9 mouse cellular contexts compared by ENCODE assay signal in genomic region chr3:88591950-88592731, GRCm38 (mm10). TPM values are rescaled to one million over a fixed set of nuclear protein-coding genes. Genes with fewer than 3 reads are reported as not detected.
DNase-seq lines count a peak whose midpoint lies in the region; ATAC-seq lines count a peak whose summit lies in the region.
"Had no signal": no experiment of that assay in that cellular context is flagged by ENCODE, and none has a peak within 500 bp of the region (broad histone marks: within the 10 kb centered on the region; RNA-seq: fewer than 3 reads in every experiment).

No protein-coding gene starts in this region.

- DNase-seq in frontal cortex, postnatal 36 days (ENCODE audit: low spot score in 2 of 2) = peak; percentile 8 to 50
- no peak for DNase-seq in frontal cortex, postnatal 10 days (ENCODE audit: low spot score in 2 of 2)
- peak; percentile 85 for DNase-seq in CD4-positive, CD25-positive, alpha-beta regulatory T cell, adult 2 months (ENCODE audit: low read depth, low spot score)
- peak; percentile 82 for DNase-seq in c-Kit-positive CD71-positive TER-119-positive erythroid progenitor cells, embryonic 14.5 days (ENCODE audit: low spot score)
- DNase-seq in heart, adult 8-10 months (ENCODE audit: low spot score) = peak; percentile 78
- DNase-seq in kidney, postnatal 10 days = peak; percentile 57
- peak; percentile 82 for DNase-seq in thymus, postnatal 0 days (ENCODE audit: low spot score)

- peak; percentile 73 for ATAC-seq in megakaryocyte, adult 5-6 weeks (ENCODE audit: poor library complexity, severe bottlenecking)

RNA-seq across cellular contexts. Expression of gene Arhgef2, which starts 13.6 kb away (rescaled TPM):
- total RNA-seq in heart, adult 8-10 months (2022) = 10 to 100 TPM; 38.8 to 45.9 (median 41.4) TPM
- 71.1 and 85.9 TPM in 2 replicates for total RNA-seq in megakaryocyte, adult 5-6 weeks (2015)
- total RNA-seq in megakaryocyte, adult 5-6 weeks (2017) = 49.6 and 73.1 TPM in 2 replicates
- 64.2 and 94.5 TPM in 2 replicates for polyA plus RNA-seq in thymus, postnatal 0 days (2015; fragmentation: Nextera tagmentation; extraction: Ambion mirVana)

RNA-seq across cellular contexts. Expression of gene Ssr2, which starts 16.5 kb away (rescaled TPM):
- 10 to 100 TPM; 60.4 to 67.0 (median 64.4) TPM for total RNA-seq in heart, adult 8-10 months (2022)
- 207 and 216 TPM in 2 replicates for total RNA-seq in megakaryocyte, adult 5-6 weeks (2015)
- 93.2 and 107 TPM in 2 replicates for total RNA-seq in megakaryocyte, adult 5-6 weeks (2017)
- 206 and 212 TPM in 2 replicates for polyA plus RNA-seq in thymus, postnatal 0 days (2015; fragmentation: Nextera tagmentation; extraction: Ambion mirVana)

RNA-seq across cellular contexts. Expression of gene Ubqln4, which starts 38.6 kb away (rescaled TPM):
- total RNA-seq in heart, adult 8-10 months (2022) = 10 to 100 TPM; 68.8 to 90.5 (median 77.6) TPM
- 10.5 and 14.5 TPM in 2 replicates for total RNA-seq in megakaryocyte, adult 5-6 weeks (2015)
- 15.9 and 16.4 TPM in 2 replicates for total RNA-seq in megakaryocyte, adult 5-6 weeks (2017)
- polyA plus RNA-seq in thymus, postnatal 0 days (2015; fragmentation: Nextera tagmentation; extraction: Ambion mirVana) = 14.6 and 16.2 TPM in 2 replicates

RNA-seq across cellular contexts. Expression of gene Lamtor2, which starts 39.3 kb away (rescaled TPM):
- 100 to 1,000 TPM; 104 to 116 (median 107) TPM for total RNA-seq in heart, adult 8-10 months (2022)
- total RNA-seq in megakaryocyte, adult 5-6 weeks (2015) = 31.3 TPM in 2 replicates
- total RNA-seq in megakaryocyte, adult 5-6 weeks (2017) = 57.8 and 73.4 TPM in 2 replicates
- polyA plus RNA-seq in thymus, postnatal 0 days (2015; fragmentation: Nextera tagmentation; extraction: Ambion mirVana) = 150 and 153 TPM in 2 replicates

RNA-seq across cellular contexts. Expression of gene Rab25, which starts 44.0 kb away (rescaled TPM):
- not detected for total RNA-seq in heart, adult 8-10 months (2022)
- total RNA-seq in megakaryocyte, adult 5-6 weeks (2015) = not detected in 2 replicates
- not detected in 2 replicates for total RNA-seq in megakaryocyte, adult 5-6 weeks (2017)
- 2.7 and 3.5 TPM in 2 replicates for polyA plus RNA-seq in thymus, postnatal 0 days (2015; fragmentation: Nextera tagmentation; extraction: Ambion mirVana)
- total RNA-seq: adrenal gland, adult 18-20 months had no signal

Comparison
In these comparisons a context has a peak if more than half of its experiments do, and no peak if none do; other contexts are left out.
1. DNase-seq: peak in frontal cortex, postnatal 36 days (2 of 2), CD4-positive, CD25-positive, alpha-beta regulatory T cell, adult 2 months (single experiment), c-Kit-positive CD71-positive TER-119-positive erythroid progenitor cells, embryonic 14.5 days (single experiment), heart, adult 8-10 months (single experiment), kidney, postnatal 10 days (single experiment) and thymus, postnatal 0 days (single experiment); none in frontal cortex, postnatal 10 days (0 of 2).
2. RNA of gene Ubqln4, which starts 38.6 kb away (total RNA-seq): 68.8 to 90.5 TPM in heart, adult 8-10 months; 10.5 to 16.4 TPM in megakaryocyte, adult 5-6 weeks; every median in the first group is over 4 times any median in the second.